Mouse (Mus musculus) midbrain, postnatal 0 days (tissue): ENCODE measurements around the gene 5730596B20Rik. TPM values are rescaled to one million over a fixed set of nuclear protein-coding genes. Genes with fewer than 3 reads are reported as not detected.

Experiments
- ATAC-seq: fragments of 200-750 bp; cut with Nextera tagmentation; 2 replicates; pipeline ENCODE4 v1.8.0; 2017; ENCODE audit warnings: moderate number of reproducible peaks, mild to moderate bottlenecking, moderate TSS enrichment, moderate library complexity; ENCODE audit not compliant: low FRiP score
- DNase-seq: peaks from one replicate; pipeline ENCODE4 v3.0.0-alpha.2; 2015; ENCODE audit warnings: low spot score
- H3K27ac ChIP-seq: fragments of 300-500 bp; sonication (generic); 2 replicates; pipeline ENCODE4 v1.5.1; 2014; ENCODE audit warnings: low read depth, mild to moderate bottlenecking, low read length, mixed read lengths
- H3K27me3 ChIP-seq: fragments of 300-500 bp; sonication (generic); 2 replicates; pipeline ENCODE4 v1.6.1; 2014; ENCODE audit warnings: low read length, control low read depth, mixed read lengths; ENCODE audit not compliant: insufficient read depth
- H3K36me3 ChIP-seq: fragments of 300-500 bp; sonication (generic); 2 replicates; pipeline ENCODE4 v1.6.1; 2014; ENCODE audit warnings: low read length, control low read depth, mixed read lengths; ENCODE audit not compliant: insufficient read depth
- H3K4me1 ChIP-seq: fragments of 300-500 bp; sonication (generic); 2 replicates; pipeline ENCODE4 v1.6.1; 2014; ENCODE audit warnings: mild to moderate bottlenecking, control low read depth, antibody characterized with exemption, low read length, mixed read lengths; ENCODE audit not compliant: insufficient read depth
- H3K4me2 ChIP-seq: fragments of 300-500 bp; sonication (generic); 2 replicates; pipeline ENCODE4 v1.6.1; 2014; ENCODE audit warnings: low read depth, mild to moderate bottlenecking, low read length, mixed read lengths; ENCODE audit not compliant: poor library complexity, severe bottlenecking
- H3K4me3 ChIP-seq: fragments of 300-500 bp; sonication (generic); 2 replicates; pipeline ENCODE4 v1.5.1; 2014; ENCODE audit warnings: low read depth, mild to moderate bottlenecking, low read length, moderate library complexity
- H3K9ac ChIP-seq: fragments of 300-500 bp; sonication (generic); replicated peaks from 2 replicates; pipeline ENCODE4 v1.6.1; 2014; ENCODE audit warnings: mild to moderate bottlenecking, low read length, moderate library complexity, mixed read lengths; ENCODE audit not compliant: poor library complexity, severe bottlenecking
- H3K9me3 ChIP-seq: fragments of 300-500 bp; sonication (generic); 2 replicates; pipeline ENCODE4 v1.6.1; 2016; ENCODE audit warnings: low read length, control low read depth
- CTCF ChIP-seq: IDR thresholded peaks from 2 replicates; pipeline ENCODE4 v1.5.1; 2016; ENCODE audit warnings: antibody characterized with exemption, mild to moderate bottlenecking
- WGBS: fragments of 180-500 bp; shearing (Covaris S2); extraction: QIAGEN DNeasy Blood & Tissue Kit; methylation state at CpG from one replicate; pipeline ENCODE4 v1.1.7; 2014; 5-methylcytosine and 5-hydroxymethylcytosine counted together
- polyA plus RNA-seq: library from polyadenylated mRNA; unstranded; fragments of >200 nt; fragmentation: Nextera tagmentation; extraction: Ambion mirVana; gene quantifications from 2 replicates; pipeline ENCODE4 v1.2.1, GENCODE M21; 2015
- total RNA-seq: library from RNA; depleted of rRNA; stranded (reverse); fragments of >200 nt; gene quantifications from 2 replicates; pipeline ENCODE4 v1.2.3, GENCODE M21; 2014

The 5730596B20Rik gene
- total and polyA plus RNA-seq, 2 experiments from 2014 or later = not detected

- Histone ChIP-seq H3K27me3 (peaks cover 96% of the 10 kb centered on the region), H3K9ac (no peak overlapping the region), H3K9me3 (no peaks in the 10 kb centered on the region), H3K4me3 (no peak overlapping the region), H3K4me1 (no peaks in the 10 kb centered on the region), H3K4me2 (no peak overlapping the region), H3K36me3 (no peaks in the 10 kb centered on the region), H3K27ac (no peak overlapping the region)
- DNase-seq = no peak
- ATAC-seq = no peak
- 16% methylated on average over 5 of the region's 5 CpGs for WGBS
- TF ChIP-seq CTCF = no peak
These were observed 11.9 kb downstream of the 5730596B20Rik start for GRCm38 (mm10) chr6:52189172-52189591.

- Histone ChIP-seq H3K4me2 (no peak overlapping the region), H3K27ac (no peak overlapping the region), H3K9me3 (no peaks in the 10 kb centered on the region), H3K36me3 (no peaks in the 10 kb centered on the region), H3K4me3 (no peak overlapping the region), H3K4me1 (no peaks in the 10 kb centered on the region), H3K27me3 (peaks cover 96% of the 10 kb centered on the region), H3K9ac (no peak overlapping the region)
- DNase-seq (no peak), ATAC-seq (no peak)
- TF ChIP-seq CTCF = no peak
- 3% methylated on average over 8 of the region's 8 CpGs for WGBS
These were observed 12.6 kb downstream of the 5730596B20Rik start for GRCm38 (mm10) chr6:52189909-52190308.

- Histone ChIP-seq H3K4me3 (no peak overlapping the region), H3K27ac (no peak overlapping the region), H3K36me3 (no peaks in the 10 kb centered on the region), H3K9ac (no peak overlapping the region), H3K27me3 (peaks cover 95% of the 10 kb centered on the region), H3K9me3 (no peaks in the 10 kb centered on the region), H3K4me1 (no peaks in the 10 kb centered on the region), H3K4me2 (no peak overlapping the region)
- ATAC-seq = no peak
- no peak for TF ChIP-seq CTCF
- no peak for DNase-seq
- WGBS = 0% methylated on average over 23 of the region's 23 CpGs
These were observed 13.1 kb downstream of the 5730596B20Rik start for GRCm38 (mm10) chr6:52190410-52190809.

- WGBS = under 1% methylated on average over 35 of the region's 102 CpGs
- DNase-seq (no peak), ATAC-seq (no peak)
- peak within 1 kb of the TSS; percentile 39 for H3K4me2 ChIP-seq
- H3K27ac ChIP-seq = no peak within 1 kb of the TSS
- no peak for TF ChIP-seq CTCF
- H3K4me1 ChIP-seq = no peaks in the 10 kb centered on the region
- H3K9me3 ChIP-seq = no peaks in the 10 kb centered on the region
- H3K27me3 ChIP-seq = peaks cover 94% of the 10 kb centered on the region
- peak within 1 kb of the TSS; percentile 22 for H3K4me3 ChIP-seq
- H3K36me3 ChIP-seq = no peaks in the 10 kb centered on the region
- no peak within 1 kb of the TSS for H3K9ac ChIP-seq
These were observed 13.9 kb downstream of the 5730596B20Rik start, which contains the start of gene Hoxa4 for GRCm38 (mm10) chr6:52190906-52191810. TSS of gene Hoxa4 (minus strand) at chr6:52191753.

GRCm38 (mm10) chr6:52191860-52192550 lies 14.7 kb downstream of the 5730596B20Rik start:
- peak; percentile 81 for DNase-seq
- Histone ChIP-seq H3K27me3 (peaks cover 94% of the 10 kb centered on the region), H3K4me1 (no peaks in the 10 kb centered on the region), H3K9me3 (no peaks in the 10 kb centered on the region), H3K27ac (no peak overlapping the region), H3K9ac (no peak overlapping the region), H3K4me2 (peak overlapping the region; percentile 39), H3K36me3 (no peaks in the 10 kb centered on the region), H3K4me3 (peak overlapping the region; percentile 22)
- ATAC-seq = no peak
- 2% methylated on average over 38 of the region's 55 CpGs for WGBS
- no peak for TF ChIP-seq CTCF

- Histone ChIP-seq H3K27ac (no peak overlapping the region), H3K9me3 (no peaks in the 10 kb centered on the region), H3K36me3 (no peaks in the 10 kb centered on the region), H3K9ac (no peak overlapping the region), H3K27me3 (peaks cover 95% of the 10 kb centered on the region), H3K4me2 (no peak overlapping the region), H3K4me3 (no peak overlapping the region), H3K4me1 (no peaks in the 10 kb centered on the region)
- no peak for ATAC-seq
- WGBS = 6% methylated on average over 10 of the region's 10 CpGs
- no peak for DNase-seq
- no peak for TF ChIP-seq CTCF
These were observed 17.4 kb downstream of the 5730596B20Rik start for GRCm38 (mm10) chr6:52194690-52195089.
